Mouse (Mus musculus): Measurements from ENCODE around the gene Sub1.

DNA sequence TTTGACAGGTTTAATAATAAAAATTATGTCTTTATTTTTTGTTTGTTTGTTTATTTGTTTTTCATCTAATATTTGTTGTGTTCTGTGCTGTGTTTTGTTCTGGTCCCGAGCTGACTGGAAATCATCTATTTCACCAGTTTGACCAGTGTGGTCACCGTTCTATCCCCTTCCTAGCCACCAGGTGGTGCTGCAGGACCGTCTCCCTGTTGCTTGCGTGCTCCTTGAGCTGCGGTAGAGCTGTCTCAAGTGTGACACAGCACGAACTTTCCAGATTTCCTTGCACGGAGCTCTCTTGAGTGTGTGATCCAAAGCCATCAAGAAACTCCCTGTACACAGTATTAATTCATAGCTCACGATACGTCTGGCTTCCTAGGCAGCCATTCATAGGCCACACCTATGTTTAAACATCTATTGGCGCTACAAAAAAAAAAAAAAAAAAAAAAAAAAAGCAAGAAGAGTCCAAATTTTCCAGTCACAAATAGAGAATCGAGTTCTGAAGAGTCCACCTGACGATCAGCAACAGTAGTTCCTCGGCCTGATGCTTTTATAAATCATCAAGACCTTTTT, 24.8 kb downstream of the Sub1 start:
- no peak for TF ChIP-seq POLR2A (IDR thresholded peaks at IDR 0.05; ENCODE audit: insufficient read depth, low read depth, low read length)
- TF ChIP-seq CTCF (IDR thresholded peaks at IDR 0.05): peak; percentile 94
